Mouse (Mus musculus): ENCODE data around the gene Ubtd1. TPM values are rescaled to one million over a fixed set of nuclear protein-coding genes. Genes with fewer than 3 reads are reported as not detected.
A peak's percentile ranks its signal among the peaks of the same experiment; 100 is the strongest.

Ubtd1 gene
- polyA plus RNA-seq, 1 experiment = 46.7 TPM

DNA sequence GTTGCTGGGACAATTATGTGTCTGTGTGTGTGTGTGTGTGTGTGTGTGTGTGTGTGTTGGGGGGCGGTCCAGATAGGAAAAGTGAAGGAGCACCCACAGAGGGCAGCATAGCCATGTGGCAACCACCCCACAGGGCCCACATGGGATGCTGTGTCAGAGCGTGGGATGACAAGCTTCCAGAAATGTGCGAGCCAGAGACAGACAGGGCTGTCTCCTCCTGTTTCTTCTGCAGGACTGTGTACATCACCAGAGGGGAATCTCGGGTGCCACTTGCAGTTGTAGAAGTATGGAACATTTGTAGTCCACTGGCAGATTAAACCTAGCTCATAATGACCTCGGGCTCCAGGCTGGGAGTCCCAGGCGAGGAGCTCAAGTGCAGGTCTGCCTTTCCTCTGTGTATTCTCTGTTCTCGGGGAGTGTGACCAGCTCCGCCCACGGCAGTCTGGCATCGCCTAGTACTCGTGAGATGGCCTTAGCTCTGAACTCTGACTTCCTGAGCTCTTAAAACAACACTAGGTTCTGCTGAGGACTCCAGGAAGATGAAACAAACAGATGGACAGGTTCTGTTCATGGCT, 53.4 kb downstream of the Ubtd1 start:
- no peak overlapping the region for H3K27ac ChIP-seq (ENCODE audit: insufficient read depth, low read depth, low read length)

DNA sequence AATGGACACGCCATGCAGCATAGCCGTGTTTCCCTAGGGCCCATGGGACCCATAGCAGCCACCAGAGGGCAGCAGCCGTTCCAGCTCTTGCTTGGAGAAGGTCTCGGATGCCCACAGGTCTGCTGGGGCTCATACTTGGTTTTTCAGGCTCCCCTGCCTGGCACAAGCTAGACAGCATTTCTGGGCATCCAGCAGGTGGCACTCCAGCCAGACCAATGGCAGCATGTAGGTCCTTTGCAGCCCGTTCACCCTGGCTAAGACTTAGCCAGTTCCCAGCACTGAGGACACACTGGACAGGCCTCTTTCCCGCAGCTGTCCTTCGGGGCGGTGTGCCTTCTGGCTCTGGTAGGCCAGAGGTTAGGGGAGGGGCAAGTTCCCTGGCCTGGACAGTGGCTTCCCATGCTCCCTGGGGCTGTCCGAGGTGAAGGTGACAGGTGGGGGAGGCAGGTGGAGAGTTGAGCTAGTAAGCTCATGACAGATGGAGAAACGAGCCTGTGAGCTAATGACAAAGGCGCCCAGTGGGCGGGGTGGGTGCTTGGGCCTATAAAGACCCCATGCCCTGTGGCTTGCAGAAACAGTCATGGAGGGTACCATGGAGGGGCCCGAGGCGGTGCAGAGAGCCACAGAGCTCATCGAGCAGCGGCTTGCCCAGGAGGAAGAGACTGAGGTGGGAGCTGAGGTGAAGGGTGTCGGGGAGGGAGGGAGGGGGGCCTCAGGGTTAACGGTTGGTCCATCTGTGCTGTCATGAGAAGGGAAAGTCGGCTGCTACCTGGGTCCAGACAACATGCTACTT, 54.1 kb downstream of the Ubtd1 start, which contains the start of gene Ankrd2:
TSS of gene Ankrd2 (plus strand) at position 545 of the 793 bp plus-strand sequence.
- TF ChIP-seq CTCF (IDR thresholded peaks at IDR 0.05; ENCODE audit: low read depth, low read length) = peak; percentile 52; the same call in 1 of the 2 replicates
- no peak for TF ChIP-seq POLR2A (IDR thresholded peaks at IDR 0.05; ENCODE audit: borderline replicate concordance, low read depth, low read length)
- Histone ChIP-seq H3K4me3 (ENCODE audit: insufficient read depth, low read length) (no peak within 1 kb of the TSS), H3K27ac (ENCODE audit: insufficient read depth, low read depth, low read length) (no peak within 1 kb of the TSS), H3K4me1 (ENCODE audit: control insufficient read depth, insufficient read depth, low read length) (peaks cover 12% of the 10 kb centered on the region)

More for the DNA sequence above, 53.4 kb downstream of the Ubtd1 start:
- H3K4me3 ChIP-seq (ENCODE audit: insufficient read depth, low read length) = no peak overlapping the region
- no peak for TF ChIP-seq POLR2A (IDR thresholded peaks at IDR 0.05; ENCODE audit: borderline replicate concordance, low read depth, low read length)
- TF ChIP-seq CTCF (IDR thresholded peaks at IDR 0.05; ENCODE audit: low read depth, low read length) = no peak
- H3K4me1 ChIP-seq (ENCODE audit: control insufficient read depth, insufficient read depth, low read length) = peaks cover 12% of the 10 kb centered on the region

GRCm38 (mm10) chr19:42036357-42036756, 54.8 kb downstream of the Ubtd1 start:
- no peak overlapping the region for H3K4me3 ChIP-seq (ENCODE audit: insufficient read depth, low read length)
- H3K4me1 ChIP-seq (ENCODE audit: control insufficient read depth, insufficient read depth, low read length) = peaks cover 12% of the 10 kb centered on the region
- H3K27ac ChIP-seq (ENCODE audit: insufficient read depth, low read depth, low read length) = no peak overlapping the region
- TF ChIP-seq CTCF (IDR thresholded peaks at IDR 0.05; ENCODE audit: low read depth, low read length) = no peak
- no peak for TF ChIP-seq POLR2A (IDR thresholded peaks at IDR 0.05; ENCODE audit: borderline replicate concordance, low read depth, low read length)

DNA sequence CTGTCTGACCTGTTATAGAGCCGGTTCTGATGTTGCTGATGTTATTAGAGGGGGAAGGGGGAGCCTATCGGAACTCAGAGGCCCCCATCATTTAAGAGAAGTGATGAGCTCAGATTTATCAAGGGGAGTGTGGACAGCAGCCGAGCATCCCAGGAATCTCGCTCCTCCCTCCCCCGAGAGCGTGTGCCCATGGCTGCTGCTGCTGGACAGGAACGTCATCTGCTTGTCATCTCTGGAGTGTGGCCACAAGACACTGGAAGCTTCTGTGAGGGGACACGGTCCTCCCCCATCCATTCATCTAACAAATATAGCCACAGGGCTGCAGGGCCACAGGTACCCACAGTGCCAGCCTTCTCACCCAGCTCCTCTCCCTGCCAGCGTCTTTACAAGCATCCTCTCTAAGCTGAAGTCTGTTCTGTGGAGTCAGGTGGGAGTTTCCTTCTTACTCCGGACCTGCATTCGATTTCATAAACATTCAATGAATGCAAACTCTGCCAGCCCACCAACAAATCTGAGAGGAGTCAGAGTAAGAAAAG, 55.7 kb downstream of the Ubtd1 start:
- TF ChIP-seq CTCF (IDR thresholded peaks at IDR 0.05; ENCODE audit: low read depth, low read length) (no peak), POLR2A (IDR thresholded peaks at IDR 0.05; ENCODE audit: borderline replicate concordance, low read depth, low read length) (no peak)
- H3K4me1 ChIP-seq (ENCODE audit: control insufficient read depth, insufficient read depth, low read length) = peaks cover 12% of the 10 kb centered on the region
- H3K4me3 ChIP-seq (ENCODE audit: insufficient read depth, low read length) = no peak overlapping the region
- no peak overlapping the region for H3K27ac ChIP-seq (ENCODE audit: insufficient read depth, low read depth, low read length)

DNA sequence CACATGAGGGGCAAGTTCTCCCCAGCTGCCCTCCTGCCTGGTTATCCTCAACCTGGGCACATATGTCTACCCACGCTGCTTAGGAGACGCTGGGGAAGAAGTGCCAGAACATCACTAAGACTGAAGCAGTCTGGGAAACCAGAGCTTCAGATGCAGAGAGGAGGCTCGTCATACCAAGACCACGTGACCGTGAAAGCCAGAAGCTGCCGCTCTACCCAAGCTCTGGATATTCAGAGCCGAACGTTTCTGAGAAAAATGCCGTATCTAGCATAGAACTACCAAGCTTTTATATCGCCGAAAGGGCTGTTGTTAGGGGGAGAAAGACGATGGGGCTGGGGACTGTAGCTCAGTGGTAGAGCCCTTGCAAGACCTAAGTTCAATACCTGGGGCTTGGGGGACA, 56.7 kb downstream of the Ubtd1 start:
- H3K27ac ChIP-seq (ENCODE audit: insufficient read depth, low read depth, low read length) = no peak overlapping the region
- TF ChIP-seq CTCF (IDR thresholded peaks at IDR 0.05; ENCODE audit: low read depth, low read length) (no peak), POLR2A (IDR thresholded peaks at IDR 0.05; ENCODE audit: borderline replicate concordance, low read depth, low read length) (no peak)
- peaks cover 12% of the 10 kb centered on the region for H3K4me1 ChIP-seq (ENCODE audit: control insufficient read depth, insufficient read depth, low read length)
- no peak overlapping the region for H3K4me3 ChIP-seq (ENCODE audit: insufficient read depth, low read length)

GRCm38 (mm10) chr19:42043988-42044387, 62.4 kb downstream of the Ubtd1 start:
- Histone ChIP-seq H3K4me3 (ENCODE audit: insufficient read depth, low read length) (no peak overlapping the region), H3K27ac (ENCODE audit: insufficient read depth, low read depth, low read length) (no peak overlapping the region), H3K4me1 (ENCODE audit: control insufficient read depth, insufficient read depth, low read length) (no peaks in the 10 kb centered on the region)
- TF ChIP-seq CTCF (IDR thresholded peaks at IDR 0.05; ENCODE audit: low read depth, low read length) = no peak
- no peak for TF ChIP-seq POLR2A (IDR thresholded peaks at IDR 0.05; ENCODE audit: borderline replicate concordance, low read depth, low read length)

DNA sequence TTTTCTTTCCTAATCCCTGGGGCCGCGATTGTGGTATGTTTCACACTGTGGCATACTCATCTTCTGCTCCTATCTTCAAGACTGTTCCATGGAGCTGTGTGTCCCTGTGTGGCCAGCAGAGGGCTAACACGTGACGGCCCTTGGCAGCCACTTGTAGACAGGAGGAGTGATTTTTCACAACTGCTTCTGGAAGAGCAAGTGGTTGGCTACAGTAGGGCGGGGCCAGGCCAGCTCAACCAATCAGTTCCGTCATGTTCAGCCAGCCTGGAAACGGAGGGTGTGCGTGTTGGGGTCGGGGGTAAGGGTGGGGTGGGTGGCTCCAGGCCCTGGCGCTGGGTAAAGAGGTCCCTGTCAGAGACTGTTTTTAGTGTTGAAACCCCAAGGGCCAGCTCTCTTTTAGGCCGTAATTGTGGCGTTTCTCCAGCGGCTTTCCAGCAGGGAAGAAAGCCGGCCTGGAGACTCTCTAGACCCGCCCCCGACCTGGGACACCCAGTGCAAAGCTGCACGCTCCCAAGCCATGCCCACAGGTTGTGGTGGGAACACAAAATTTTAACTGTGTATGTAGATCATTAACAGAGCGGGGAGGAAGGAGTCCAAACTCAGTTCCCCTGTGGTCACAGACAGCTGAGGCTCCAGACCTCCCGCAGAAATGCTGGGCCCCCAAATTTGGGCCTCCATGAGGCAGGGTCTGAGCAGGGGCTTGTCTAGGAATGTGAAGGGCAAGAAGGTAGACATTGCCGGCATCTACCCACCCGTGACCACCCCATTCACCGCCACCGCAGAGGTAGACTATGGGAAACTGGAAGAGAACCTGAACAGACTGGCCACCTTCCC, 63.9 kb downstream of the Ubtd1 start, which contains the start of gene Hoga1:
TSS of gene Hoga1 (plus strand) at position 342 of the 834 bp plus-strand sequence.
- H3K27ac ChIP-seq (ENCODE audit: insufficient read depth, low read depth, low read length) = no peak within 1 kb of the TSS; the same call in 1 of the 2 replicates
- H3K4me1 ChIP-seq (ENCODE audit: control insufficient read depth, insufficient read depth, low read length) = no peaks in the 10 kb centered on the region
- TF ChIP-seq POLR2A (IDR thresholded peaks at IDR 0.05; ENCODE audit: borderline replicate concordance, low read depth, low read length) = no peak
- TF ChIP-seq CTCF (IDR thresholded peaks at IDR 0.05; ENCODE audit: low read depth, low read length) = peak; percentile 36
- peak within 1 kb of the TSS; percentile 47 for H3K4me3 ChIP-seq (ENCODE audit: insufficient read depth, low read length)

- Histone ChIP-seq H3K4me3 (ENCODE audit: insufficient read depth, low read length) (no peak overlapping the region), H3K4me1 (ENCODE audit: control insufficient read depth, insufficient read depth, low read length) (peaks cover 10% of the 10 kb centered on the region), H3K27ac (ENCODE audit: insufficient read depth, low read depth, low read length) (no peak overlapping the region)
- TF ChIP-seq POLR2A (IDR thresholded peaks at IDR 0.05; ENCODE audit: borderline replicate concordance, low read depth, low read length) (no peak), CTCF (IDR thresholded peaks at IDR 0.05; ENCODE audit: low read depth, low read length) (no peak)
These were observed 68.7 kb downstream of the Ubtd1 start for GRCm38 (mm10) chr19:42050251-42050650.

DNA sequence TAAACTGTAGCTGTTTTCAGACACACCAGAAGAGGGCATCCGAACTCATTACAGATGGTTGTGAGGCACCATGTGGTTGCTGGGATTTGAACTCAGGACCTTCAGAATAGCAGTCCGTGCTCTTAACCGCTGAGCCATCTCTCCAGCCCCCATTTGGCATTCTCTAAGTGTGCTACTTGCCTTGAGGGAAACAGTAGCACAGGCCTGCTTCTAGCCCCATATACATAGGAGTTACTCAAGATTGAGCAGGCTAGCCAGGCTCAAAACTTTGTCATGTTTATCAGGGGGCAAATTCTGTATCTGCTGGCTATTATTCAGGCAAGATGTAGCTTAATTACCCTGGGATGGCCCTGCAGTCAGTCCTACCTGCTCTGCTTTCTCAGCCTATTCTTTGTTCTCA, 69.8 kb downstream of the Ubtd1 start:
- no peak for TF ChIP-seq CTCF (IDR thresholded peaks at IDR 0.05; ENCODE audit: low read depth, low read length)
- TF ChIP-seq POLR2A (IDR thresholded peaks at IDR 0.05; ENCODE audit: borderline replicate concordance, low read depth, low read length) = no peak
- H3K27ac ChIP-seq (ENCODE audit: insufficient read depth, low read depth, low read length) = no peak overlapping the region
- no peak overlapping the region for H3K4me3 ChIP-seq (ENCODE audit: insufficient read depth, low read length)
- H3K4me1 ChIP-seq (ENCODE audit: control insufficient read depth, insufficient read depth, low read length) = peaks cover 10% of the 10 kb centered on the region

Data from bone marrow macrophage, adult 2 months (primary cell).